Mouse (Mus musculus): ENCODE measurements at regions not wholly inside any gene's neighbourhood (a gene's known extent, or its start where the extent isn't known, plus 50 kb on each side); places are given as distances from the start of the nearest gene placed in this dataset.

- no peaks in the 10 kb centered on the region for H3K36me3 ChIP-seq (replicated peaks)
- H3K27me3 ChIP-seq: no peaks in the 10 kb centered on the region
- H3K9me3 ChIP-seq: no peaks in the 10 kb centered on the region
- WGBS: 78% methylated on average over 4 of the region's 4 CpGs
- no peak overlapping the region for H3K9ac ChIP-seq
- no peak overlapping the region for H3K4me3 ChIP-seq (replicated peaks)
- ATAC-seq (ENCODE audit: low FRiP score): no peak
- H3K27ac ChIP-seq: no peak overlapping the region
- H3K4me2 ChIP-seq: no peak overlapping the region
- H3K4me1 ChIP-seq: no peaks in the 10 kb centered on the region
These were observed 560.1 kb upstream of the Cdh18 start for GRCm38 (mm10) chr15:21988676-21989075.

DNA sequence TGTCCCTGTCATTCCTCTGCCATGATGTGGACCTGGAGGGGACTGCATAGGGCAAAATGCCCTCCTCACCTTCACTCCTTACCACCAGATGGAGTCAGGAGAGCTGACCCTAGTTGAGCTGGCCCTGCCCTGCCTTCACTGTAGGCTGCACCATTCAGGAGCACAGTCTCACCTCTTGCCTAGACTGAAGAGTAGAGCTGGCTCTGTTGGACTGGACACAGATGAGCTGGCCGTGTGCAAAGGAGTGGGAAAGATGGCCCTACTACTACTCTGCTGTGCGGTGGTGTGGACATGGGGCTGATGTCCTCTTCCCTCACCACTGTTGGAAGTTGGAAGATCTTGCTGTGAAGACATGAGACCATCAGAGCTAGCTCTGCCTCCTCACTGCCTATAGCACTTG is 555.5 kb upstream of the Cdh18 start:
- no peaks in the 10 kb centered on the region for H3K9me3 ChIP-seq
- H3K4me1 ChIP-seq: no peaks in the 10 kb centered on the region
- no peak overlapping the region for H3K27ac ChIP-seq
- no peak overlapping the region for H3K4me3 ChIP-seq (replicated peaks)
- no peak overlapping the region for H3K4me2 ChIP-seq
- 87% methylated on average over 2 of the region's 2 CpGs for WGBS
- ATAC-seq (ENCODE audit: low FRiP score): no peak
- H3K9ac ChIP-seq: no peak overlapping the region
- H3K27me3 ChIP-seq: no peaks in the 10 kb centered on the region
- H3K36me3 ChIP-seq (replicated peaks): no peaks in the 10 kb centered on the region

DNA sequence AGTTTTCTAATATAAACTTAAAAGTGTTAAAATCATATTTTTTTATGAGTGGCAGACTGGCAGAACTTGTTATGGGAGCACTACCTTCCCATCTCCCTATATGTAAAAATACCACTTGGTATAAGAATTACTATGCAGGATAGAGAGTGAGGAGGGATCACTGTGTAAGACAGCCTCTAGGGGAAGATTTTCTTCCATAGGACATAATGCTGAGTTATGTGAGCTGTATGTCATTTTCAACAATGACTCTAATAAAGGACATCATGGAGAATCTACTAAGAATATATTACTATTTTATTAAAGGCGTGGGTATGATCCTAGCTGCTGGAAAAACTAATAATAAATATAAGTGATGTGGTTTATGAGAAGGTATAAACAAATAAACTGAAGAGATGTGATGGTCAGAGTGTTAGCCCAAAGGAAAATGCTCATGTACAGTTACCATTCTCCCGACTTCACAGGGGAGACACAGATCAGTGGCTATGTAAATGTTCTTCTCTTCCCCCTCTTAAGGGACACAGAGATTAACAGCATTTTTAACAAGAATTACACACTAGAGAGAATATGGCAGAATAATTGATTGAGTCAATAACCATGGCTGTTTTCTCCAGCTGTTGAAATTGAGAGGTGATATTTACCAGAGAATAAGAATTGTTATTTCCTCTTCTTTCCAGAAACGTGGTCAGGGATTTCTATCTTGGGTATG is 553.5 kb upstream of the Cdh18 start:
- no peak overlapping the region for H3K4me3 ChIP-seq (replicated peaks)
- WGBS: 64% methylated on average over 3 of the region's 3 CpGs
- H3K9me3 ChIP-seq: no peaks in the 10 kb centered on the region
- no peak overlapping the region for H3K9ac ChIP-seq
- no peaks in the 10 kb centered on the region for H3K4me1 ChIP-seq
- ATAC-seq (ENCODE audit: low FRiP score): no peak
- no peaks in the 10 kb centered on the region for H3K36me3 ChIP-seq (replicated peaks)
- H3K27me3 ChIP-seq: no peaks in the 10 kb centered on the region
- H3K4me2 ChIP-seq: no peak overlapping the region
- H3K27ac ChIP-seq: no peak overlapping the region

GRCm38 (mm10) chr15:22019977-22020376 is 528.8 kb upstream of the Cdh18 start:
- no peak overlapping the region for H3K4me2 ChIP-seq
- no peak overlapping the region for H3K9ac ChIP-seq
- no peaks in the 10 kb centered on the region for H3K4me1 ChIP-seq
- no peaks in the 10 kb centered on the region for H3K27me3 ChIP-seq
- ATAC-seq (ENCODE audit: low FRiP score): no peak
- H3K9me3 ChIP-seq: no peaks in the 10 kb centered on the region
- no peaks in the 10 kb centered on the region for H3K36me3 ChIP-seq (replicated peaks)
- no peak overlapping the region for H3K27ac ChIP-seq
- H3K4me3 ChIP-seq (replicated peaks): no peak overlapping the region
- 81% methylated on average over 2 of the region's 2 CpGs for WGBS

DNA sequence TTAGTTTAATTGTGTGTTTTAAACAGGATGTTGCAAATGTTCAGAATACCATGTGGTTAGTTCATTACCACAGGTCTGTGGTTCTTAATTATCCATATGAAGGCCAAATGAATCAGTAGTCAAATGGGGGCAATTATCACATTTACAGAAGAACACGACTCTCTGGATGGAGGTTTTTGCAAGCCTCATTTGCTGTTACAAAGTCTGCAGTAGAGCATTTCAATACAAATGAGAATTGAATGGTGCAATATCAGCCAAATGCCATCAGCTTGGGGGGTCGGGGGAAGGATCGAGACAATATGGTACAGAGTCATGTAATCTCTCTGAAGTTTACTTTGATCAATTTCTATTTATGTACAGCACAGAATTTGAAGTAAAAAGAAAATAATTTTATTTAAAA is 518.6 kb upstream of the Cdh18 start:
- H3K27ac ChIP-seq: no peak overlapping the region
- WGBS: 60% methylated on average over 3 of the region's 3 CpGs
- H3K36me3 ChIP-seq (replicated peaks): no peaks in the 10 kb centered on the region
- H3K4me1 ChIP-seq: no peaks in the 10 kb centered on the region
- no peak overlapping the region for H3K4me3 ChIP-seq (replicated peaks)
- H3K9ac ChIP-seq: no peak overlapping the region
- H3K9me3 ChIP-seq: no peaks in the 10 kb centered on the region
- no peak overlapping the region for H3K4me2 ChIP-seq
- H3K27me3 ChIP-seq: no peaks in the 10 kb centered on the region
- no peak for ATAC-seq (ENCODE audit: low FRiP score)

DNA sequence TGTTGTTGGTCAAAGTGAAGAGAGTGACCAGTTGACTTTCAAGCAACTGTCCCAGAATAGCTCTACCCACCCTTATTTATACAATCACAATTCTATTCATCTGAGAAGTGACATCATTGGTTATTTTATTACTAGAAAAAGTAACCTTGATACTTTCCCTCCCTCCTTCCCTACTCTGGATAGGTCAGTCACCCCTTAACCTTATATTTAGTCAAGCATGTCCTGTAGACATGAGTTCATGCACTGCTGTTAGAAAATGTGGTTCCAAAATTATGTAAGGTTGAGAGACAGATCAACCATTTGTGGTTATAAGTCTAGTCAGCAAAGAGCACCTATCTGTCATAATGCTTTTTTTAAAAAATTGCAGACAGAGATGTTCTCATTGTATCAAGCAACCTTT is 502.4 kb upstream of the Cdh18 start:
- H3K36me3 ChIP-seq (replicated peaks): no peaks in the 10 kb centered on the region
- H3K9me3 ChIP-seq: no peaks in the 10 kb centered on the region

DNA sequence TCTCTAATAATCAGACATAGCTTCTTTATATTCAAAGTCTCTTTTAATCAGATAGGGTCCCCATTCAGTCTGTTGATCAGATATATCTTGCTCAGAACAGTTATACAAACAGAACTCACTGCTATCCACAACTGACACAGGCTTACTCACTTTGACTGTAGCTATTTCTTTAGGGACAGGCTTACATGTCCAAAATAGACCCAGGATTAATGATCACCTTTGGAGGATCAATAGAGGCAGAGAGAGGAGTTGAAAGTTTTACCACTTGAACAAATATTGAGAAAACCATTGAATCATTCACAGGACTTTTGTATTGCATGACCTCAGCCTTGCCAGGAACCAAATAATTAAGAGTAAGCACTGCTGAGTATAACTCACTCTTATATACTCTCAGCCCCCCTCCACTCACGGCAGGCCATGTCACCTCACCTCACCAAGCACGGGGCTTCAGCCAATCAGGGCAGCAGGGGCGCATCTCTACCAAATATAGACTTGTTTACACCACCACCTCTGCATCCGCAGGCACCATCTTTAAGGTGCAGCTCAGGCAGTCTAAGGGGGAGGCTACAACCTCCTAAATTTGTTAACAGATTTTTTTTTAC is 501.8 kb upstream of the Cdh18 start:
- H3K36me3 ChIP-seq (replicated peaks): no peaks in the 10 kb centered on the region
- no peak overlapping the region for H3K27ac ChIP-seq
- H3K9ac ChIP-seq: no peak overlapping the region
- H3K27me3 ChIP-seq: no peaks in the 10 kb centered on the region
- ATAC-seq (ENCODE audit: low FRiP score): no peak
- no peaks in the 10 kb centered on the region for H3K4me1 ChIP-seq
- H3K4me3 ChIP-seq (replicated peaks): no peak overlapping the region
- no peaks in the 10 kb centered on the region for H3K9me3 ChIP-seq
- no peak overlapping the region for H3K4me2 ChIP-seq
- WGBS: 88% methylated on average over 4 of the region's 4 CpGs

More for the DNA sequence above, 502.4 kb upstream of the Cdh18 start:
- no peak for ATAC-seq (ENCODE audit: low FRiP score)
- Histone ChIP-seq H3K27ac (no peak overlapping the region), H3K27me3 (no peaks in the 10 kb centered on the region), H3K4me1 (no peaks in the 10 kb centered on the region), H3K4me2 (no peak overlapping the region), H3K4me3 (replicated peaks) (no peak overlapping the region), H3K9ac (no peak overlapping the region)

DNA sequence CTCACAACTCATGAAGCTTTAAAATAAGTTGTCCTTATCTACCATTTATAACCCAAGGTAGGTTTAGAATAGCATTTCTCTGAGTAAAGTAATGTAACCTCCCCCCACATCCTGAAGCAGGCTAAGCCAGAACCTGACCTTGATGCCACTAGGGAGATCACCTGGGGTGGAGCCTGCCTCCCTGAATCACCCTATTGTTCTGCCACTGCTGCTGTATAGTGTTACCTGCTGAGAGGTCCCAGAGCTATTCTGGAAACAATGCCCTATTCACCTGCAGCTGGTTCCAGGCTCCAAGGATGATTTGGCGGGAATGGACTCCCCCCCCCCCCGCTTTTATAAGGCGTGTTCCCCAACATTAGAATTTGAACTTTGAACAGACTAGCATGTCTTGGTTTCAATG is 462.0 kb upstream of the Cdh18 start:
- Histone ChIP-seq H3K36me3 (replicated peaks) (no peaks in the 10 kb centered on the region), H3K4me2 (no peak overlapping the region), H3K4me1 (no peaks in the 10 kb centered on the region), H3K9me3 (no peaks in the 10 kb centered on the region), H3K27ac (no peak overlapping the region), H3K4me3 (replicated peaks) (no peak overlapping the region), H3K9ac (no peak overlapping the region), H3K27me3 (no peaks in the 10 kb centered on the region)
- no peak for ATAC-seq (ENCODE audit: low FRiP score)
- WGBS: 54% methylated on average over 3 of the region's 3 CpGs

GRCm38 (mm10) chr15:22121746-22122145 is 427.1 kb upstream of the Cdh18 start:
- H3K4me3 ChIP-seq (replicated peaks): no peak overlapping the region
- no peak for ATAC-seq (ENCODE audit: low FRiP score)
- H3K9me3 ChIP-seq: no peaks in the 10 kb centered on the region
- no peaks in the 10 kb centered on the region for H3K27me3 ChIP-seq
- H3K9ac ChIP-seq: no peak overlapping the region
- no peaks in the 10 kb centered on the region for H3K4me1 ChIP-seq
- 94% methylated on average over 1 of the region's 1 CpGs for WGBS
- no peak overlapping the region for H3K4me2 ChIP-seq
- no peak overlapping the region for H3K27ac ChIP-seq
- no peaks in the 10 kb centered on the region for H3K36me3 ChIP-seq (replicated peaks)

GRCm38 (mm10) chr15:22151894-22152494 is 396.8 kb upstream of the Cdh18 start:
- Histone ChIP-seq H3K27ac (no peak overlapping the region), H3K9ac (no peak overlapping the region), H3K4me2 (no peak overlapping the region), H3K9me3 (no peaks in the 10 kb centered on the region), H3K27me3 (no peaks in the 10 kb centered on the region), H3K36me3 (replicated peaks) (no peaks in the 10 kb centered on the region), H3K4me3 (replicated peaks) (no peak overlapping the region), H3K4me1 (peaks cover 5% of the 10 kb centered on the region; the same call in 1 of the 2 replicates)
- ATAC-seq (ENCODE audit: low FRiP score): peak; percentile 80
- WGBS: 30% methylated on average over 4 of the region's 4 CpGs

DNA sequence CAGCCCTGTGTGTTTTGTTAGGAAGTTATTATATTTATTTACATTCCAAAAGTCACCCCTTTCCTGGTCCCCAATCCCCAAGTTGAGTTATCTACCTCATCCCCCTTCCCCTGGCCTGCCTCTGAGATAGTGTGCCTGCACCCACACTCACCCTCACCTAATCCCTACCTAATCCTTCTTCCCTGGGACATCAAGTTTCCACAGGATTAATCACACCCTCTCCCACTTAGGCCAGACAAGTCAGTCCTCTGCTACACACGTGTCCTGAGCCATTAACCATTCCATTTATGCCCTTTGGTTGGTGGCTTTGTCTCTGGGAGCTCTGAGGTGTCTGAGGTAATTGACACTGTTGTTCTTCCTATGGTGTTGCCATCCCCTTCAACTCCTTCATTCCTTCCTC is 396.1 kb upstream of the Cdh18 start:
- Histone ChIP-seq H3K4me1 (peaks cover 5% of the 10 kb centered on the region; the same call in 1 of the 2 replicates), H3K27me3 (no peaks in the 10 kb centered on the region), H3K4me2 (no peak overlapping the region), H3K4me3 (replicated peaks) (no peak overlapping the region), H3K36me3 (replicated peaks) (no peaks in the 10 kb centered on the region), H3K9ac (no peak overlapping the region), H3K9me3 (no peaks in the 10 kb centered on the region), H3K27ac (no peak overlapping the region)
- 13% methylated on average over 1 of the region's 1 CpGs for WGBS
- ATAC-seq (ENCODE audit: low FRiP score): peak; percentile 64; the same call in 1 of the 2 replicates

DNA sequence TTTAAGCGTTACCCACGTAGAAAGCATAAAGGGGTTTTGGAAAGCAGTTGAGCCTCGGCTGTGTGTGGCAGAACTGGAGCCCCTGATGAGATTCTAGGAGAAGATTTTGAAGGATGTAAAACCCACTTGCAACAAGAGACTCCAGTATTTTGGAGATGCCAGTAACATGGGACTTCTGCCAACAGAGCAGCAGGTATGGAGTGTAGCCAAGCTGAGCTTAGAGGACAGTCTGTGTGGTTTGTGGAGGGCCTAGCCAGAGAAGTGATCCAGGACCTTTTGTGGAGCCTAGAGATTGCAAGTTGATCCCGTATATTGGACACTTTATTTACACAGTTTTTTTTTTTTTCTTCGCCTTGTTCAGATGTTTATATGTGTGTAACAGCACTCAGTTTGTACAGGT is 378.5 kb upstream of the Cdh18 start:
- H3K27ac ChIP-seq: no peak overlapping the region
- H3K4me3 ChIP-seq (replicated peaks): no peak overlapping the region
- ATAC-seq (ENCODE audit: low FRiP score): no peak
- H3K36me3 ChIP-seq (replicated peaks): no peaks in the 10 kb centered on the region
- no peak overlapping the region for H3K4me2 ChIP-seq
- 0 out of 2 replicates have a peak, but pooled peaks cover 3% of the 10 kb centered on the region for H3K9me3 ChIP-seq
- no peaks in the 10 kb centered on the region for H3K27me3 ChIP-seq
- H3K9ac ChIP-seq: no peak overlapping the region
- no peaks in the 10 kb centered on the region for H3K4me1 ChIP-seq
- WGBS: 76% methylated on average over 5 of the region's 5 CpGs

DNA sequence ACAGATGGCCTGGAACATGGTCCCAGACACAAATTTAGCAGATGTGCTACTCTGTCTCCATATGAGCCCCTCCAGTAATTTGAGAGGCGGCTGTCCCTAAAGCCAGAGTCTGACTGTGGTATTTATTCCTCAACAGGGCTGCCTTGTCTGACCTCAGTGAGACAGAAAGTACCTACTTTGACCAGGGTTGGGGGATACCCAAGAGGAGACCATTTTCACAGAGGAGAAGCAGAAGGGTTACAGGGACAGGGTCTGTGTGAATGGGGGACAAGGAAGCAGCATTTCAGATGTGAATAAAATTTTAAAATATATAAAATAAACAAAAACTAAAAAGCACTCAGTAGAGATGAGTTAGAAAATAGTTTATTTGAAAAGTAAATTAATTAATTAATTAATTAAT is 339.8 kb upstream of the Cdh18 start:
- no peak overlapping the region for H3K27ac ChIP-seq
- H3K4me3 ChIP-seq (replicated peaks): no peak overlapping the region
- no peak overlapping the region for H3K9ac ChIP-seq
- 82% methylated on average over 1 of the region's 1 CpGs for WGBS
- H3K4me2 ChIP-seq: no peak overlapping the region
- no peaks in the 10 kb centered on the region for H3K4me1 ChIP-seq
- H3K9me3 ChIP-seq: no peaks in the 10 kb centered on the region
- ATAC-seq (ENCODE audit: low FRiP score): no peak
- no peaks in the 10 kb centered on the region for H3K27me3 ChIP-seq
- no peaks in the 10 kb centered on the region for H3K36me3 ChIP-seq (replicated peaks)
